Mouse (Mus musculus): ENCODE measurements around the gene Traf3.

DNA sequence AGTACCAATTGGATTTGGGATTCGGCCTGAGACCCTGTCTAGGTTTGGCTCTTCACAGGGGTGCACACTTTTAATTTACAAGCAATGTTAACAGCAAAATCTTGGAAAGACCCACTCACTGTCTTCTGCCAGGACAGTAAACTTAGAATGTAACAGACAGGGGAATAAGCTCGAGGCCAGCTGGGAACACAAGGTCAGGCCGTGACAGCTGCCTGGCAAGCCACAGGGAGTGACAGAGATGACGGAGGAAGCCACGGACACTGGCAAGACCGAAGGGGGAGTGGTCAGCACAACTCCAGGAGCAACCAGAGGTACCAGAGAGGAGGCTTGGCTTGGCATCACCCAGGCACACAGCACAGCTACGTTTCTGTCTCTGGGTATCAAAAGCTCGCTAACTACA is 140.7 kb downstream of the Traf3 start:
- TF ChIP-seq POLR2A (IDR thresholded peaks at IDR 0.05; ENCODE audit: insufficient read depth, low read depth, low read length) (no peak), EP300 (IDR thresholded peaks at IDR 0.05; ENCODE audit: insufficient read depth, low read depth, low read length) (no peak), CTCF (IDR thresholded peaks at IDR 0.05) (no peak)
